Mouse (Mus musculus): ENCODE measurements at regions not wholly inside any gene's neighbourhood (a gene's known extent, or its start where the extent isn't known, plus 50 kb on each side); places are given as distances from the start of the nearest gene placed in this dataset.

GRCm38 (mm10) chr14:61696290-61696842 is 89.1 kb downstream of the Kcnrg start:
- DNase-seq (ENCODE audit: low spot score) = no peak

GRCm38 (mm10) chr14:61696886-61697554 is 89.8 kb downstream of the Kcnrg start:
- no peak for DNase-seq (ENCODE audit: low spot score)

- no peak for DNase-seq (ENCODE audit: low spot score)
Measured at GRCm38 (mm10) chr14:61697704-61698103, 90.4 kb downstream of the Kcnrg start.

GRCm38 (mm10) chr14:61698358-61699055 is 91.2 kb downstream of the Kcnrg start:
- DNase-seq (ENCODE audit: low spot score) = peak; percentile 20

- DNase-seq (ENCODE audit: low spot score) = no peak
Measured at GRCm38 (mm10) chr14:61699638-61700037, 92.4 kb downstream of the Kcnrg start.

- no peak for DNase-seq (ENCODE audit: low spot score)
Measured at GRCm38 (mm10) chr14:61701131-61701530, 93.9 kb downstream of the Kcnrg start.

GRCm38 (mm10) chr14:61703916-61704315 is 96.7 kb downstream of the Kcnrg start:
- DNase-seq (ENCODE audit: low spot score) = no peak

- DNase-seq (ENCODE audit: low spot score) = no peak
Measured at GRCm38 (mm10) chr14:61706984-61707383, 99.7 kb downstream of the Kcnrg start.

GRCm38 (mm10) chr14:61708331-61708730 is 101.1 kb downstream of the Kcnrg start:
- no peak for DNase-seq (ENCODE audit: low spot score)

GRCm38 (mm10) chr14:61715746-61716145 is 108.5 kb downstream of the Kcnrg start:
- DNase-seq (ENCODE audit: low spot score) = no peak

GRCm38 (mm10) chr14:61718392-61719124 is 111.3 kb downstream of the Kcnrg start:
- no peak for DNase-seq (ENCODE audit: low spot score)

GRCm38 (mm10) chr14:61721302-61721701 is 114.0 kb downstream of the Kcnrg start:
- no peak for DNase-seq (ENCODE audit: low spot score)

GRCm38 (mm10) chr14:61724942-61725341 is 117.7 kb downstream of the Kcnrg start:
- no peak for DNase-seq (ENCODE audit: low spot score)

GRCm38 (mm10) chr14:61728562-61728961 is 121.3 kb downstream of the Kcnrg start:
- DNase-seq (ENCODE audit: low spot score) = no peak

GRCm38 (mm10) chr14:61735541-61735940 is 128.3 kb downstream of the Kcnrg start:
- DNase-seq (ENCODE audit: low spot score) = no peak

GRCm38 (mm10) chr14:61736384-61737322 is 129.4 kb downstream of the Kcnrg start:
- DNase-seq (ENCODE audit: low spot score) = no peak

- peak; percentile 19 for DNase-seq (ENCODE audit: low spot score)
Measured at GRCm38 (mm10) chr14:61737504-61738040, 130.3 kb downstream of the Kcnrg start.

- no peak for DNase-seq (ENCODE audit: low spot score)
Measured at GRCm38 (mm10) chr14:61739453-61739852, 132.2 kb downstream of the Kcnrg start.

- peak; percentile 34 for DNase-seq (ENCODE audit: low spot score)
Measured at GRCm38 (mm10) chr14:61743855-61744408, 136.7 kb downstream of the Kcnrg start.

GRCm38 (mm10) chr14:61753421-61753820 is 146.2 kb downstream of the Kcnrg start:
- no peak for DNase-seq (ENCODE audit: low spot score)

- DNase-seq (ENCODE audit: low spot score) = no peak
Measured at GRCm38 (mm10) chr14:61756651-61757050, 149.4 kb downstream of the Kcnrg start.
